Mouse (Mus musculus) layer of hippocampus, adult 9-10 months (tissue): ENCODE results near the gene Thrb.
A peak's percentile ranks its signal among the peaks of the same experiment; 100 is the strongest.

Experiments
- DNase-seq: peaks from one replicate; pipeline ENCODE4 v3.0.0; 2022; ENCODE audit warnings: low spot score

Gene Thrb

GRCm38 (mm10) chr14:17713297-17713904 is 53.3 kb downstream of the Thrb start:
- DNase-seq: no peak

GRCm38 (mm10) chr14:17719494-17719893 is 59.4 kb downstream of the Thrb start:
- DNase-seq: no peak

- DNase-seq: peak; percentile 41
These were observed 62.9 kb downstream of the Thrb start for GRCm38 (mm10) chr14:17722824-17723445.

GRCm38 (mm10) chr14:17724577-17724976 is 64.5 kb downstream of the Thrb start:
- no peak for DNase-seq

- DNase-seq: no peak
These were observed 66.8 kb downstream of the Thrb start for GRCm38 (mm10) chr14:17726906-17727305.

GRCm38 (mm10) chr14:17727878-17728277 is 67.8 kb downstream of the Thrb start:
- DNase-seq: no peak

GRCm38 (mm10) chr14:17728889-17729288 is 68.8 kb downstream of the Thrb start:
- DNase-seq: no peak

GRCm38 (mm10) chr14:17731020-17731419 is 71.0 kb downstream of the Thrb start:
- no peak for DNase-seq

- no peak for DNase-seq
These were observed 73.2 kb downstream of the Thrb start for GRCm38 (mm10) chr14:17733077-17733778.

- no peak for DNase-seq
These were observed 73.7 kb downstream of the Thrb start for GRCm38 (mm10) chr14:17733779-17734137.

- no peak for DNase-seq
These were observed 75.4 kb downstream of the Thrb start for GRCm38 (mm10) chr14:17735440-17735839.

- DNase-seq: no peak
These were observed 80.8 kb downstream of the Thrb start for GRCm38 (mm10) chr14:17740903-17741302.

GRCm38 (mm10) chr14:17742264-17742663 is 82.2 kb downstream of the Thrb start:
- no peak for DNase-seq

- no peak for DNase-seq
These were observed 83.0 kb downstream of the Thrb start for GRCm38 (mm10) chr14:17742902-17743712.

- DNase-seq: no peak
These were observed 83.7 kb downstream of the Thrb start for GRCm38 (mm10) chr14:17743713-17744158.

GRCm38 (mm10) chr14:17747922-17748321 is 87.9 kb downstream of the Thrb start:
- no peak for DNase-seq

- DNase-seq: no peak
These were observed 88.9 kb downstream of the Thrb start for GRCm38 (mm10) chr14:17748945-17749344.

GRCm38 (mm10) chr14:17751911-17752310 is 91.8 kb downstream of the Thrb start:
- no peak for DNase-seq

- no peak for DNase-seq
These were observed 93.4 kb downstream of the Thrb start for GRCm38 (mm10) chr14:17753429-17753828.

- DNase-seq: no peak
These were observed 96.7 kb downstream of the Thrb start for GRCm38 (mm10) chr14:17756732-17757131.

- no peak for DNase-seq
These were observed 107.9 kb downstream of the Thrb start for GRCm38 (mm10) chr14:17767987-17768386.

GRCm38 (mm10) chr14:17774404-17774803 is 114.3 kb downstream of the Thrb start:
- DNase-seq: no peak

- no peak for DNase-seq
These were observed 121.9 kb downstream of the Thrb start for GRCm38 (mm10) chr14:17781921-17782320.
